Mouse (Mus musculus): Measurements from ENCODE around the gene Tbc1d10a. TPM values are rescaled to one million over a fixed set of nuclear protein-coding genes. Genes with fewer than 3 reads are reported as not detected.

Tbc1d10a gene
- polyA plus RNA-seq, 1 experiment from 2014 or later, result 28.0 TPM

DNA sequence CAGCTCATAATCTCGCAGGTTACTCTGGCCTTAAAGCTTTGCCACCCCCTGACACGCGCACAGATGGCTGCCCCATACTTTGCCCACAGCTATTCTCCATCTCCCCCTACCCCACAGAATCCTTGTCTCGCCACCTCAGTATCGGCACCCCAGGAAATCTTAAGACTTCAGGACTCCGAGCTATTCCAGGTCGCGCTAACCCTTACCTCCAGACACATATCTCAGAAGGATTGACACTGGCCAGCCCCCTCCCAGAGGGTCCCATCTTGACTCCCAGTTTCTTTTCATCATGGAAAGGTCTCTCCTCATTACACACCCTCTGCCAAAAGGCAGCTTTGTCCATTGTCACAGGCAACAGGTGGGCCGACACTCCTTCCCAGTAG, 720 bp downstream of the Tbc1d10a start:
- no peaks in the 10 kb centered on the region for H3K9me3 ChIP-seq
- 19% methylated on average over 9 of the region's 9 CpGs for WGBS
- no peaks in the 10 kb centered on the region for H3K27me3 ChIP-seq
- peak overlapping the region; percentile 72; the same call in 1 of the 2 replicates for H3K27ac ChIP-seq
- peak overlapping the region; percentile 80 for H3K4me3 ChIP-seq
- peak overlapping the region; percentile 93 for H3K9ac ChIP-seq
- H3K4me2 ChIP-seq, result peak overlapping the region; percentile 88
- H3K4me1 ChIP-seq (replicated peaks), result peaks cover 26% of the 10 kb centered on the region
- ATAC-seq (ENCODE audit: low FRiP score), result no peak; the same call in 1 of the 2 replicates
- peaks cover 14% of the 10 kb centered on the region for H3K36me3 ChIP-seq

DNA sequence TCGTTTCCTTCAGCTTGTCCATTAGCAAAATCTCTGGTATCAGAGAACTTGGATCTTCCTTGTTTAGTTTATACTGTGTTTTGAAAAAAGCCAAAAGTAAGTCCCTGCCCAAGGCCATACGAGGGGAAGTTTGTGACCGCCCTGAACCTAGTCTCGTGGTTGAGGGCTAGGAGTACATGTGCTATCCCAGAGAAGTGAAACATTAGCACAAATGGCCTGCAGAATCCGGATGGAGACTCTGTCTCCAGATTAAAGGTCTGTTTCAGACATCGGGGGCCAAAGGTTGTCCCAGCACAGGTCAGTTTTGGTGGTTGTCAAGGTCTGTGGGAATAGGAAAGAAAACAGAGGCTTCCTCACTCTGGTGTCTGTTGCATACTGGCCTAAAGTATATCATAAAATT, 2.6 kb downstream of the Tbc1d10a start:
- H3K27ac ChIP-seq, result no peak overlapping the region
- no peaks in the 10 kb centered on the region for H3K27me3 ChIP-seq
- ATAC-seq (ENCODE audit: low FRiP score), result no peak

GRCm38 (mm10) chr11:4190677-4191076, 4.1 kb downstream of the Tbc1d10a start:
- H3K36me3 ChIP-seq, result no peaks in the 10 kb centered on the region
- H3K9me3 ChIP-seq, result no peaks in the 10 kb centered on the region
- H3K27me3 ChIP-seq, result no peaks in the 10 kb centered on the region
- no peak overlapping the region for H3K27ac ChIP-seq
- H3K9ac ChIP-seq, result peak overlapping the region; percentile 10; the same call in 1 of the 2 replicates
- H3K4me3 ChIP-seq, result no peak overlapping the region
- H3K4me1 ChIP-seq (replicated peaks), result peaks cover 33% of the 10 kb centered on the region
- H3K4me2 ChIP-seq, result no peak overlapping the region
- 76% methylated on average over 3 of the region's 3 CpGs for whole genome bisulfite sequencing
- ATAC-seq (ENCODE audit: low FRiP score), result no peak

More for the DNA sequence above, 2.6 kb downstream of the Tbc1d10a start:
- H3K36me3 ChIP-seq, result no peaks in the 10 kb centered on the region
- H3K4me1 ChIP-seq (replicated peaks), result peaks cover 33% of the 10 kb centered on the region
- H3K4me2 ChIP-seq, result no peak overlapping the region
- no peak overlapping the region for H3K4me3 ChIP-seq
- 89% methylated on average over 6 of the region's 6 CpGs for WGBS
- no peak overlapping the region for H3K9ac ChIP-seq
- no peaks in the 10 kb centered on the region for H3K9me3 ChIP-seq

GRCm38 (mm10) chr11:4192757-4193156, 6.2 kb downstream of the Tbc1d10a start:
- Histone ChIP-seq H3K27ac (0 out of 2 replicates have a peak overlapping the region, but pooled peaks have one; percentile 35), H3K9me3 (no peaks in the 10 kb centered on the region), H3K4me3 (no peak overlapping the region), H3K4me1 (replicated peaks) (peaks cover 34% of the 10 kb centered on the region), H3K9ac (no peak overlapping the region), H3K36me3 (no peaks in the 10 kb centered on the region), H3K27me3 (no peaks in the 10 kb centered on the region), H3K4me2 (no peak overlapping the region)
- 89% methylated on average over 3 of the region's 3 CpGs for WGBS
- ATAC-seq (ENCODE audit: low FRiP score), result no peak

DNA sequence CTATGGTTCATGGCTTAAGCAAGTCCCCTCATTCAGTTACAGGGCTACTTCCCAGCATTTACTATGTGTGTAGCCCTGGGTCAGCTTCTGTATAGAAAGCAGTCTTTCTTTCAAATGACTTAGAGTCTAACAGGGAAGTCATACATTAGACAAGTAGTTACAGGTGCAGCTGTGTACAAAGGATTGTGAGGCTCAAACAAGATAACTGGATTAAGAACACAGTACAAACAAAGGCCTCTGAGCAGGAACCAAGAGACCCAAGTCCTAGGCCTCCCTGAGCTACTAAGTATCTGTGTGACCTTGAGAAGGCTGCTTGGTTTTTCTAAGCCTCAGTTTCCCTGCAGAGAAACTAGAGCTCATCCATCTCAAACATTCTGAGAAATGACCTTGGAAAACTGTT, 6.8 kb downstream of the Tbc1d10a start:
- Histone ChIP-seq H3K36me3 (no peaks in the 10 kb centered on the region), H3K27me3 (no peaks in the 10 kb centered on the region), H3K9ac (no peak overlapping the region), H3K4me2 (no peak overlapping the region), H3K4me3 (no peak overlapping the region), H3K9me3 (no peaks in the 10 kb centered on the region), H3K4me1 (replicated peaks) (peaks cover 28% of the 10 kb centered on the region), H3K27ac (no peak overlapping the region)
- ATAC-seq (ENCODE audit: low FRiP score), result no peak

DNA sequence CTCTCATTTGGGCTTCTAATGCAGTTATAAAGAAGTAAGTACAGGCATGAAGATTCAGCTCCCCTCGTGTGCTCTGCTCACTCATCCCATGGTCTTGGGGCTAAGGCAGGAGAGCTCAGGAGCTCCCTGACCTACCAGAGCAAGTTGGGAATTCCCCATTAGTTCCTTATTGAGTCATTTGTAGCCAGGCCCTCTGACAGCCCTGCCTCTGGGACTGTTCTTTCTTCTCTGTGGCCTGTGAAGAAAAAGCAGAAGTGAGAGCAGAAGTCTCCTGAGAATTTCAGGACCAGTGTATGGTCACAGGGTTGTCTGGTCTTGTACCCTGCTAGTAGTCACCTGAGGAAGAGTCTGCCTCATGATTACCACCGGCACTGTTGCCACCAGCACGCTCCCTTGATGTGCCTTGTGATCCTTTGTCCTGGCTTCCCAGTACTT, 9.0 kb downstream of the Tbc1d10a start:
- H3K4me1 ChIP-seq (replicated peaks), result peaks cover 21% of the 10 kb centered on the region
- 79% methylated on average over 3 of the region's 3 CpGs for WGBS
- H3K9ac ChIP-seq, result no peak overlapping the region
- no peaks in the 10 kb centered on the region for H3K27me3 ChIP-seq
- H3K9me3 ChIP-seq, result no peaks in the 10 kb centered on the region
- no peaks in the 10 kb centered on the region for H3K36me3 ChIP-seq
- H3K4me3 ChIP-seq, result no peak overlapping the region
- no peak overlapping the region for H3K4me2 ChIP-seq
- H3K27ac ChIP-seq, result no peak overlapping the region
- ATAC-seq (ENCODE audit: low FRiP score), result no peak

- 78% methylated on average over 8 of the region's 8 CpGs for WGBS
- no peak overlapping the region for H3K4me3 ChIP-seq
- ATAC-seq (ENCODE audit: low FRiP score), result no peak
These were observed 10.0 kb downstream of the Tbc1d10a start for GRCm38 (mm10) chr11:4196636-4197035.

DNA sequence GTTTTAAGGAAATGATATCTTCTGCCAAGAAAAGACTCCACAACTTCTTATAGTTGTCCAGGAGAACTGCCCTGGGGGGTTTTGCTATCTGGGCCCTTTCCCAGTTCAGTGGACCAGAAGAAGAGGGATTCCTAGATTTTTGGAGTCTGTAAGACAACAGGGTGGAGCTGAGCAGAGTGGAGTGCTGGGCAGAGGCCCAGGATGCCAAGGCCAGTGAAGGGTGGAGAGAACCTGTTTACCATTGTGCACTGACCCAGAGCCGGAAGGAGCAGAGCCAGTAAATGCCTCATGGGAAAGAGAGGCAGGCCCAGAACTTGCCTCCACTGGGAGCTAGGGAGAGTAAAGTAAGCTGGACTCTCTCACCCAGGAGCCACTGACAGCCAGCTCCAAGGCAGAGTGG, 11.1 kb downstream of the Tbc1d10a start:
- no peaks in the 10 kb centered on the region for H3K27me3 ChIP-seq
- no peak overlapping the region for H3K4me2 ChIP-seq
- WGBS, result 86% methylated on average over 1 of the region's 1 CpGs
- ATAC-seq (ENCODE audit: low FRiP score), result no peak
- H3K27ac ChIP-seq, result no peak overlapping the region
- peaks cover 14% of the 10 kb centered on the region for H3K4me1 ChIP-seq (replicated peaks)
- H3K36me3 ChIP-seq, result no peaks in the 10 kb centered on the region
- no peak overlapping the region for H3K9ac ChIP-seq
- H3K4me3 ChIP-seq, result no peak overlapping the region
- H3K9me3 ChIP-seq, result no peaks in the 10 kb centered on the region

More at GRCm38 (mm10) chr11:4196636-4197035, 10.0 kb downstream of the Tbc1d10a start:
- Histone ChIP-seq H3K27me3 (no peaks in the 10 kb centered on the region), H3K4me1 (replicated peaks) (peaks cover 21% of the 10 kb centered on the region), H3K36me3 (no peaks in the 10 kb centered on the region), H3K4me2 (no peak overlapping the region), H3K9ac (no peak overlapping the region), H3K9me3 (no peaks in the 10 kb centered on the region), H3K27ac (no peak overlapping the region)

DNA sequence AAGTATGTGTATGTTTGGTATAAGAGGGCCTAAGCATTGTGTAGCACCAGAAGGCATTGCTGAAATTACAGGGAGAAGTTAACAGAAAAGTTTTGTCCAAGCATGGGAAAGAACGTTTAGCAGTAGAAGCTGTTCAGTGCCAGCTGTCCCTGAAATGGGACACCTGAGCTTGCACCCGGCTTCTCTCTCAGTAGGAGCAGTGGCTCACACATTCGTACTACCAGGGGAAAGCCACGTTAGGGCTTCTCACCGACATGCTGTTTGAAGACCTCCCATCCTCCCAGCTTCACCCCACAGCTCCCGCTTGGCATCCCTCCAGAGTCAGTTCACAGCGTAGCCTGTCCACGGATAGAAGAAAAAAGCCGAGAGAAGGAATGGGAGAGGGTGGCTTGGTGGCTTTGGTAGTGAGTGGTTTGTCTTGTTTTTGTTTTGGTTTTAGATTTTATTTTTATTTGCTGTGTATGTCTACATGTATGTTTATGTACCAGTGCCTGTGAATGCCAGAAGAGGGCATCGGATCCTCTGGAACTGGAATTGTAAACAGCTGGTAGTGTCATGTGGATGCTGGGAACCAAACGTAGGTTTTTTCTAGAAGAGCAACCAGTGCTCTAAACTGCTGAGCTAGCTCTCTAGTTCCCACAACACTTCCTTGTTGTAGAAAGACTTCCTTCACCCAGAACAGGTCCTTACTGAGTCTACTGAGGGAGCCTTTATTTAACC, 15.6 kb downstream of the Tbc1d10a start:
- no peaks in the 10 kb centered on the region for H3K9me3 ChIP-seq
- H3K4me1 ChIP-seq (replicated peaks), result 0 out of 2 replicates have a peak, but pooled peaks cover under 1% of the 10 kb centered on the region
- no peak overlapping the region for H3K4me3 ChIP-seq
- H3K36me3 ChIP-seq, result peaks cover 14% of the 10 kb centered on the region
- no peak overlapping the region for H3K4me2 ChIP-seq
- no peak for ATAC-seq (ENCODE audit: low FRiP score)
- H3K9ac ChIP-seq, result no peak overlapping the region
- 70% methylated on average over 11 of the region's 11 CpGs for WGBS
- H3K27me3 ChIP-seq, result no peaks in the 10 kb centered on the region
- H3K27ac ChIP-seq, result no peak overlapping the region

- Histone ChIP-seq H3K9ac (no peak overlapping the region), H3K4me1 (replicated peaks) (no peaks in the 10 kb centered on the region), H3K9me3 (no peaks in the 10 kb centered on the region), H3K27ac (no peak overlapping the region), H3K36me3 (peaks cover 25% of the 10 kb centered on the region), H3K27me3 (no peaks in the 10 kb centered on the region), H3K4me3 (no peak overlapping the region), H3K4me2 (no peak overlapping the region)
- no peak for ATAC-seq (ENCODE audit: low FRiP score)
- 87% methylated on average over 12 of the region's 12 CpGs for WGBS
These were observed 16.6 kb downstream of the Tbc1d10a start for GRCm38 (mm10) chr11:4202995-4203704.

DNA sequence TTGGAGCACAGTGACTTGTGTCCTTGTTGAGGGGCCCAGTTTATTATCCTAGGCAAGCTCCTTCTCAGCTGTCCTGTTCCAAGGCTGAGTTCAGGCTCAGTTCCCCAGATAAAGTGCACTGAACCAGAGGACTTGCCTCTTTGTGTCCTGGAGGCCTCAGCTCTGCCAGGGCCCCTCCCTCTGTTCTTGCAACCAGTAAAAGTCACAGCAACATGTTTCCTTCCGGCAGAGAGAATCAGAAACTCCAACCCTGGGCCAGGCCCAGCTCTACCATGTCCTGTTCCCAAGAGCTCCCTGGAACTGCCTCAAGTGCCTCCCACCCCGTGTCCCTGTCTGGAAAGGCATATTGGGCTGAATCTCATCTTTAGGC, 17.1 kb downstream of the Tbc1d10a start:
- Histone ChIP-seq H3K4me1 (replicated peaks) (no peaks in the 10 kb centered on the region), H3K9me3 (no peaks in the 10 kb centered on the region), H3K27ac (no peak overlapping the region), H3K36me3 (peaks cover 30% of the 10 kb centered on the region), H3K4me3 (no peak overlapping the region), H3K27me3 (no peaks in the 10 kb centered on the region), H3K9ac (no peak overlapping the region), H3K4me2 (no peak overlapping the region)
- 52% methylated on average over 2 of the region's 2 CpGs for whole genome bisulfite sequencing
- ATAC-seq (ENCODE audit: low FRiP score), result no peak

DNA sequence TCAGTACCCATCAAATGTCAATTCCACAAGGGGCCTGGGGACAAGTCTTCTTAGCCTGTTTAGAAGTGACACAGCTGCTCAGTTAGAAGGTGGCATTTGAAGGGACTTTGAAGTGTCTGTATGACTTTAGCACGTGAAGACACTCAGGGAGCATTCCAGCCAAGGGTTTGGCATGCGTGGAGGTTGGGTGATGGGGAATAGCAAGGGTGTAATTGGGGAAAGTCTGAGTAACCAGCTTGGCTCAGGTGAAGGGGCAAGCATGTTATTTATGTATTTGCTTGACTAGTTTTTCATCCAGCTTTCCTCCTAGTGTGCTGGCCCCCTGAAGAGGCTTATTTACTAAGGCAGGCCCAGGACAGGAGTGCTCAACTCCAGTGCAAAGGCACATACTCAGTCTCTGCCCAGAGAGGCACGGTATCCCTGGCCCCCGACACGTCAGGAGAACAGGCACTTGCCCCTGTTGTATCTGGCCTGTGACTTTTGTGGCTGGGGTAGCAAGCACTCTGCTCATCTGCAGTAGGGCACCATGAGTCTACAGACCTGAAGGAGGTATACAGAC, 18.6 kb downstream of the Tbc1d10a start:
- Histone ChIP-seq H3K4me2 (no peak overlapping the region), H3K36me3 (peaks cover 44% of the 10 kb centered on the region), H3K27me3 (no peaks in the 10 kb centered on the region), H3K4me1 (replicated peaks) (no peaks in the 10 kb centered on the region), H3K27ac (no peak overlapping the region), H3K9ac (no peak overlapping the region), H3K9me3 (no peaks in the 10 kb centered on the region), H3K4me3 (no peak overlapping the region)
- WGBS, result 92% methylated on average over 5 of the region's 5 CpGs
- no peak for ATAC-seq (ENCODE audit: low FRiP score)

Data from hindbrain, embryonic 13.5 days (tissue).